Mouse (Mus musculus) R1 (cell line): ENCODE data around the gene Ttll12.

Source experiments
- DNase-seq: peaks from one replicate; pipeline ENCODE4 v3.0.0-alpha.2; 2018; ENCODE audit warnings: low read depth, low spot score

Ttll12 gene

DNA sequence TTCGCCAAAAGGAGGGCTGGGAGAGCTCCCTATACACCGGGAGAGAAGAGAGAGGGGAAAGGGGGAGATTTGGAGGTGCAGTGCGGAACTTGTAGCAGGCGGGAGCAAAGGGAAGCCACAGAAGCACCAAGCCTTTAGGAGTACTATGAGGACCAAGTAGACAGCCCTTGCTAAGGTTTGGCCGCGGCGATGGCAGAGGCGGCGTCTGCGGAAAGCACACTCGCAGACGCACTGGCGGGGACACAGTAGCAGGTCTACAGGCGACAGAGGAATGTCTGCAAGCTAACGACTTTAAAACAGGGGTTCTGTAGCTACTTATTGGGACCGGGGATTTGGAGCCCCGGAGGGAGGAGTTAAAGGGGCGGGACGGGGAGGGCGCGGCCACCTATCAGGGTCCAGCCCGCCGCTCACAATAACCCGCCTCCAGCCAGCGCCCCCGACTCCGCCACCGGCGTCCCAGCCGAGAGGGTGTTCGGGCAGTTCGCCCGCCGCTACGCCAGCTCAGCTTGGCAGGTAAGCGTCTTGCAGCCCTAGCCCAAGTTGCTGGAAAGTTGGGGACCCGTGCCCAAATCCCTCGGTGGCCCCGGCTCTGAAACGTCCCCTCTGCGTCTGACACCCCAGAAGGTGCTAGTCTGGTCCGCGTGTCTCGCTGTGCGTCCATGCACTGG is 68.4 kb downstream of the Ttll12 start, which contains the start of gene Bik:
TSS of gene Bik (plus strand) at position 439 of the 668 bp plus-strand sequence.
- peak; percentile 78 for DNase-seq
